Mouse (Mus musculus) heart, embryonic 14.5 days (tissue): ENCODE results near the gene Thsd4. TPM values are rescaled to one million over a fixed set of nuclear protein-coding genes. Genes with fewer than 3 reads are reported as not detected.

Experiments used
- ATAC-seq: fragments of 200-750 bp; cut with Nextera tagmentation; 2 replicates; pipeline ENCODE4 v1.8.0; 2017; ENCODE audit warnings: low read depth, moderate TSS enrichment; ENCODE audit not compliant: insufficient number of reproducible peaks, insufficient read depth, low FRiP score
- H3K27ac ChIP-seq, 2 experiments: fragments of 200-500 bp in 1 of 2; fragments of 300-500 bp in 1 of 2; sonication (generic) in 1 of 2; replicated peaks in 1 of 2; 2 replicates each; pipeline ENCODE4 v1.5.1; 2012 to 2014; ENCODE audit warnings: low read depth in 2 of 2, low read length in 2 of 2, control low read depth in 1 of 2, mild to moderate bottlenecking in 1 of 2, mixed read lengths in 1 of 2; ENCODE audit not compliant: control insufficient read depth in 1 of 2, insufficient read depth in 1 of 2
- H3K27me3 ChIP-seq: fragments of 300-500 bp; sonication (generic); 2 replicates; pipeline ENCODE4 v1.6.1; 2014; ENCODE audit warnings: mild to moderate bottlenecking, low read length, control low read depth; ENCODE audit not compliant: control insufficient read depth, insufficient read depth
- H3K36me3 ChIP-seq: fragments of 300-500 bp; sonication (generic); 2 replicates; pipeline ENCODE4 v1.6.1; 2014; ENCODE audit warnings: mild to moderate bottlenecking, control low read depth, low read length, mixed read lengths; ENCODE audit not compliant: control insufficient read depth, insufficient read depth
- H3K4me1 ChIP-seq, 2 experiments: fragments of 200-500 bp in 1 of 2; fragments of 300-500 bp in 1 of 2; sonication (generic) in 1 of 2; 2 replicates each; pipeline ENCODE4 v1.6.1; 2012 to 2014; ENCODE audit warnings: low read length in 2 of 2, control low read depth in 1 of 2, mixed read lengths in 1 of 2; ENCODE audit not compliant: control insufficient read depth in 2 of 2, insufficient read depth in 2 of 2
- H3K4me2 ChIP-seq: fragments of 300-500 bp; sonication (generic); 2 replicates; pipeline ENCODE4 v1.6.1; 2014; ENCODE audit warnings: mild to moderate bottlenecking, low read length
- H3K4me3 ChIP-seq, 2 experiments: fragments of 200-500 bp in 1 of 2; fragments of 300-500 bp in 1 of 2; sonication (generic) in 1 of 2; 2 replicates each; pipeline ENCODE4 v1.5.1; 2012 to 2014; ENCODE audit warnings: low read length in 2 of 2, mild to moderate bottlenecking in 2 of 2, control low read depth in 1 of 2, low read depth in 1 of 2, moderate library complexity in 1 of 2; ENCODE audit not compliant: control insufficient read depth in 1 of 2, insufficient read depth in 1 of 2
- H3K9ac ChIP-seq: fragments of 300-500 bp; sonication (generic); 2 replicates; pipeline ENCODE4 v1.6.1; 2014; ENCODE audit warnings: mild to moderate bottlenecking, low read length
- H3K9me3 ChIP-seq: fragments of 300-500 bp; sonication (generic); 2 replicates; pipeline ENCODE4 v1.6.1; 2016; ENCODE audit warnings: low read length, control low read depth; ENCODE audit not compliant: control insufficient read depth
- whole genome bisulfite sequencing: fragments of 180-500 bp; shearing (Covaris S2); extraction: QIAGEN DNeasy Blood & Tissue Kit; methylation state at CpG from one replicate; pipeline ENCODE4 v1.1.7; 2014; 5-methylcytosine and 5-hydroxymethylcytosine counted together
- polyA plus RNA-seq: library from polyadenylated mRNA; unstranded; fragments of >200 nt; fragmentation: Nextera tagmentation; extraction: Ambion mirVana; gene quantifications from 2 replicates; pipeline ENCODE4 v1.2.1, GENCODE M21; 2014

Gene Thsd4
- polyA plus RNA-seq, 1 experiment from 2014 or later = 9.5 TPM

DNA sequence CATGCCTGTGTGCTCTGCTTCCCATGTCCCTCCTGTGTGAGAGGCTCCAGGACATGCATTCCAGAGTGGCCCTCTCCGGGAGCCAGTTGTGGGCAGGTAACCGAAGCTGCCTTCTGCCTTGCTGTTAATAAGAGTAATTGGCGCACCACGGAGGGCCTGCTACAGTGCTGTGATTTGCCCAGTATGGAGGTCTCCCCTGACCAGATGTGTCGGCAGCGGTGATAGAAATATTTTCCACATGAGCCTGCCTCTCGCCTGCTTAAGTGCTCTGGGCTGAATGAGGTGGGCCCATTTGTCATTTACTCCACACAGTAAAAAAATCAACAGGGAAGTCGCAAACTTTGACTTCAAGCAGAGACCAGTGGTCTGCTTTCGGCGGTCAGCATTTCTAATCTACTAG lies 382.4 kb downstream of the Thsd4 start:
- 66% methylated on average over 10 of the region's 10 CpGs for WGBS
- peaks cover 0 to 3% of the 10 kb centered on the region in 2 experiments; a peak in 1 of 4 replicates for H3K4me1 ChIP-seq
- H3K4me2 ChIP-seq = no peak overlapping the region
- H3K27me3 ChIP-seq = no peaks in the 10 kb centered on the region
- H3K36me3 ChIP-seq = no peaks in the 10 kb centered on the region
- no peak overlapping the region for H3K27ac ChIP-seq
- ATAC-seq = no peak
- H3K4me3 ChIP-seq = no peak overlapping the region
- no peaks in the 10 kb centered on the region for H3K9me3 ChIP-seq
- H3K9ac ChIP-seq = no peak overlapping the region

DNA sequence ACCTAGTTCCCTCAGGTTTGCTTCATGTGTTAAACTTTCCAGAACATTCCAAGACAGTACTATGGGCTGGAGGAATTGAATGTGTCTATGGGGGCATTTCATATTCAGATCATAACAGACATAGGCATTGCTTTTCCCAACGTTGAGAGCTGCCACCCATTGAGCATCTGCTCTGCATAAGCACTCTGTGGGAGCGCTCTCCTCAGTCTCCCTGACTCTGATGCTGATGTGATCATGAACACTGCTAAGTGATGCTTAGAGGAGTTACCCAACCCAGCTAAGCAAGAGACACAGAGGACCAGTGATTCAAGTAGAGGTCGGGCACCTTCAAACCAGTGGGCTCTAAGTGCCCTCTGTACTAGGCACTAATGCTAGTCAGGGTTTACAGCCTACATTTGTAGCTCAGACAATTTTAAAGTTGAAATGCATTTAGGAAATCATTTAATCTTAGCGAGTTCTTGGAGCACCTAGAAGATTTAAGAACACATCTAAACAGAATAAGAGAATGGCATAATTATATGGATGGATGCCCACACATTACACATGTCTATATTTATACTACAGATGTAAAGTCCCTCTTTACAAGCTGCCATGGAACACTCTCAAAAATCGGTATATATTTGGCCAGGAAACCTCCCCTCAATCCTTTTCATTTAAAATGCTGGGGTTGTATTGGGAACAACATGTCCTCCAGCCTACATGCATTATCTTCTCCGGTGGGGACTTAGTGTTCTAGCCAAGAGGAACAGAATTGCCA lies 392.4 kb downstream of the Thsd4 start:
- Histone ChIP-seq H3K9me3 (no peaks in the 10 kb centered on the region), H3K27me3 (no peaks in the 10 kb centered on the region), H3K4me1 (no peaks in the 10 kb centered on the region), H3K4me2 (no peak overlapping the region), H3K36me3 (no peaks in the 10 kb centered on the region), H3K4me3 (no peak overlapping the region), H3K27ac (no peak overlapping the region), H3K9ac (no peak overlapping the region)
- WGBS = 75% methylated on average over 6 of the region's 6 CpGs
- no peak for ATAC-seq

DNA sequence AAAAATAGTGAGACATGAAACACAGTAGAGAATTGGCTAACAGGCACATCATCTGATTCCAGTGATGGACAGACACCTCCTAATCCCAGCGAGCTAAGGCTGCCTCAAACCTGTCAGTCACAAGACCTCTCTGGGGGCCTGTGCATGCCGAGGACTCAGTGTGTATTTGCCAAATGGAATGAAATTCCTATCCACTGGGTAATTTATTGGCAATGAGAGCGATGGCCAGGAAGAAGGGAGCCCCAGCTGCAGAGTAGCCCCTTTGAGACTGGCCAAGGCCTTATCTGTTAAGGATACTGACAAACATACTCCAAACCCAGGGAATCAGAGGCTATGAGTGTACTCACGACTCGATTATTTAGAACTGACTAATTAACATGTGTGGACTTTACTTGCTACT lies 394.9 kb downstream of the Thsd4 start:
- H3K27me3 ChIP-seq = no peaks in the 10 kb centered on the region
- no peak for ATAC-seq
- H3K36me3 ChIP-seq = no peaks in the 10 kb centered on the region
- no peak overlapping the region for H3K27ac ChIP-seq
- no peaks in the 10 kb centered on the region for H3K9me3 ChIP-seq
- WGBS = 70% methylated on average over 5 of the region's 5 CpGs
- no peaks in the 10 kb centered on the region for H3K4me1 ChIP-seq
- no peak overlapping the region for H3K4me3 ChIP-seq
- no peak overlapping the region for H3K9ac ChIP-seq
- no peak overlapping the region for H3K4me2 ChIP-seq

DNA sequence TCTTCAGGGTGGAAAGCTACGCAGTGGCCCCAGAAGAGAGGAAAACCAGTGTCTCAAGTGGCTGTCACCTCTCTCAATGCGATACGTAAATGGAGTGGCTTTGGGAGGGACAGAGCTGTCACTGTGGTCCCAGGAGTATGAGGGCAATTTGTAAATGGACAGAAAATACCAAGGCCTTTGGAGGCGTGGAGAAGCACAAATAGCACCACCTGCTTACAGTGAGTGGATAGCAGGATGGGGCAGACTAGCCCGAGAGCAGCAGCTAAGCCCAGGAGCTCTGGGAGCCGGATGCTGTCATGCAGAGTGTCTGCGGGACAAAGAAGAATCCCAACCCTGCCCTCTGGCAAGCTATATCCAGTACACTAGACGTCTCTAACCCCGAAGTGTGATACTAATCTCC lies 397.7 kb downstream of the Thsd4 start:
- Histone ChIP-seq H3K4me2 (no peak overlapping the region), H3K9me3 (no peaks in the 10 kb centered on the region), H3K9ac (no peak overlapping the region), H3K27ac (no peak overlapping the region), H3K4me3 (no peak overlapping the region), H3K27me3 (no peaks in the 10 kb centered on the region), H3K4me1 (no peaks in the 10 kb centered on the region; a peak in 1 of 4 replicates), H3K36me3 (no peaks in the 10 kb centered on the region)
- ATAC-seq = no peak
- 40% methylated on average over 9 of the region's 9 CpGs for WGBS

DNA sequence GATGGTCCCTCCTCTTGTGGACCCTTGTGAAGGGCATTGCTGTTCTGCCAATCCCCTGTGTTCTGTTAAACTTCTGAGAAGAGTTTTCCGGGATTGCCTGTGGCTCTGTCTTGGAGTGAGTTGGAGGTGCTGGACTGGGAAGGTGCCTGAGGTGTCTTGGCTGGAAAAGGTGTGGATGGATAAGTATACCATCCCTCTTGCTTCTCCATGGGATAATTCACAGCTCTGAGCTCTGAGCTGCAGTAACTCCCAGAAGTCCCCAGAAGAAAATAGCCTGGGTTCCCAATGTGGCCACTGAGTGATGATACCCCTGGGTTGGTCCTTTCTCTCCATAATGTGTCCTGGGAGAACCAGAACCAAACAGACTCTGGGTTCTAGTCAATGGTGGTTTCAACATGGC lies 398.8 kb downstream of the Thsd4 start:
- Histone ChIP-seq H3K36me3 (no peaks in the 10 kb centered on the region), H3K27ac (no peak overlapping the region), H3K9ac (no peak overlapping the region), H3K9me3 (no peaks in the 10 kb centered on the region), H3K4me2 (no peak overlapping the region), H3K4me1 (no peaks in the 10 kb centered on the region; a peak in 1 of 4 replicates), H3K4me3 (no peak overlapping the region), H3K27me3 (no peaks in the 10 kb centered on the region)
- no peak for ATAC-seq
- 85% methylated on average over 1 of the region's 1 CpGs for WGBS

DNA sequence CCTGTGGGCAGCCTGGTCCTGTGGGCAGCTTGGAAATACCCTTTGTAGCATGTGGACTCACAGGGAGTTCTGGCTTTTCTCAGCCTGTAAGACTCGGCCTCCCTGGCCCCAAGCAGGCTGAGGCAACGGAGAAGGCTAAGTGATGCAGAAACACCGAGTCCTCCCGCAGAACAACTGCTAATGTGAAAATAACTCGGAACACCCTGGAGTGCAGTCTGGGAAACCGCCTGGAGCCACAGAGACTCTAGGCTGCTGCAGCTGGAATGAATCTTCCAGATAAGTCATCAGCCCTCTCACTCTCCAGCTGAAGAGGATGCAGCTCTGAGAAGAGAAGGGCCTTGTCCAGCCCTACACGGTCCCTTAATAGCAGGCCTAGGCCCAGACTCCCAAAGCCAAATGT lies 402.0 kb downstream of the Thsd4 start:
- H3K4me1 ChIP-seq = no peaks in the 10 kb centered on the region; a peak in 1 of 4 replicates
- no peak for ATAC-seq
- no peak overlapping the region for H3K27ac ChIP-seq
- H3K4me2 ChIP-seq = no peak overlapping the region
- 34% methylated on average over 7 of the region's 7 CpGs for WGBS
- H3K4me3 ChIP-seq = no peak overlapping the region
- no peak overlapping the region for H3K9ac ChIP-seq
- no peaks in the 10 kb centered on the region for H3K27me3 ChIP-seq
- no peaks in the 10 kb centered on the region for H3K36me3 ChIP-seq
- H3K9me3 ChIP-seq = no peaks in the 10 kb centered on the region

DNA sequence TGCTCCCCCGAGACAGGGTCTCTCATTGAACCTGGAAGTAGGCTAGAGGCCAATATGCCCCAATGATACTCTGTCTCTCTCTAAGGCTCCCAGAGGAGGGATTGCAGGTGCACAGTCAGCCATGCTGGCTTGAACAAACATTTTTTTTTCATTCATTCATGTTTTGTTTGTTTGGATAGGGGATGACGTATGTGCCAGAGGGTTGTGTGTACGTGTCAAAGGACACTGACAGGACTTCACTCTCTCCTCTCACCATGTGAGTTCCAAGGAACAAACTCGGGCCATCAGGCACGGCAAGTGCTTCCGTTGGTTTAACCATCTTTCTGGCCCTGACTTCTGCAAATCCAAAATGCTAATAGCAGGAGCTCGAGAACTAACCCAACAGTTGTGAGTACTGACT lies 404.0 kb downstream of the Thsd4 start:
- no peaks in the 10 kb centered on the region for H3K9me3 ChIP-seq
- ATAC-seq = no peak
- H3K27ac ChIP-seq = no peak overlapping the region
- no peaks in the 10 kb centered on the region for H3K36me3 ChIP-seq
- H3K4me3 ChIP-seq = no peak overlapping the region
- H3K4me1 ChIP-seq = no peaks in the 10 kb centered on the region; a peak in 1 of 4 replicates
- H3K9ac ChIP-seq = no peak overlapping the region
- H3K4me2 ChIP-seq = no peak overlapping the region
- H3K27me3 ChIP-seq = no peaks in the 10 kb centered on the region
- 84% methylated on average over 7 of the region's 7 CpGs for WGBS

DNA sequence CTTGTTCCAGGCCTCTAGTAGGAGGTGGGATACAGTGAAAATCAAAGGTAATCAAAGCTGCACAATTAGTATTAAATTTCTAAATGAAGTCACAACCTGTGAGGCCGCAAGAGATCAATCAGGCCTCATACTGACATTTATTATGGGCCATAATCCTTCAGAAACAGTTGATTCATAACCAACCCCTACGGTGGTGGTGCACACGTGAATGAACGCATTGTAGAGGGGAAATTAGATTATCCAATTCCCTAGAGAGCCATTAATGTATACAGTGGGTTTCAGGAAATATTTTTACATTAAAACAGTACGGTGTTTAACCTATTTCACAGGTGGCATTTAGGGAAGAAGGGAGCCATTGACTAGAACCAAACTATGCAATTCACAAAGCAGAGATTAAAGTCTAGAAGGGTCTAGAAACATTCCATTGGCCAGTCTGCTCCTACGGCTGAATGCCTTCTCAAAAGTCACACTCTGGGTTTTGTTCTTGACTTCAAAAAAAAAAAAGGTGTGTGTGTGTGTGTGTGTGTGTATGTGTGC lies 406.1 kb downstream of the Thsd4 start:
- Histone ChIP-seq H3K9me3 (no peaks in the 10 kb centered on the region), H3K27ac (no peak overlapping the region), H3K36me3 (no peaks in the 10 kb centered on the region), H3K27me3 (no peaks in the 10 kb centered on the region), H3K4me3 (no peak overlapping the region), H3K9ac (no peak overlapping the region), H3K4me1 (no peaks in the 10 kb centered on the region; a peak in 1 of 4 replicates), H3K4me2 (no peak overlapping the region)
- WGBS = 84% methylated on average over 6 of the region's 6 CpGs
- no peak for ATAC-seq
